Mouse (Mus musculus) embryonic fibroblast, embryonic 13.5 days (primary cell): Measurements from ENCODE around the gene Xylb.
"Not testable (repeated sequence)": the region's sequence is repeated elsewhere in the genome, so short reads cannot be mapped to it uniquely, and the experiment has no call there.

Source experiments
- CTCF ChIP-seq: IDR thresholded peaks from 2 replicates; pipeline ENCODE4 v1.5.1; 2011; ENCODE audit warnings: mild to moderate bottlenecking, control low read depth, low read length, moderate library complexity, borderline replicate concordance; ENCODE audit not compliant: insufficient read depth
- POLR2A ChIP-seq: IDR thresholded peaks from 2 replicates; pipeline ENCODE4 v1.6.1; 2011; ENCODE audit warnings: low read depth, mild to moderate bottlenecking, control low read depth, low read length, moderate library complexity

DNA sequence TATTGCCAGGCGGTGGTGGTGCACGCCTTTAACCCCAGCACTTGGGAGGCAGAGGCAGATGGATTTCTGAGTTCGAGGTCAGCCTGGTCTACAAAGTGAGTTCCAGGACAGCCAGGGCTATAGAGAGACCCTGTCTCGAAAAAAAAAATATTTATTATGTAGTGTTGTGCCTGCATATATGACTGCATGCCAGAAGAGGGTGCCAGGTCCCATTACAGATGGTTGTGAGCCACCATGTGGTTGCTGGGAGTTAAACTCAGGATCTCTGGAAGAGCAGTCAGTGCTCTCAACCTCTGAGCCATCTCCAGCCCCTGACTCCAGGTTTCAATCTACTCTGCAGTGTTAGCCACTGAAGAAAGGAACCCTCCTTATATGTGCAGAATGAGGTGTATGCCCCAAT is 13.6 kb downstream of the Xylb start:
- TF ChIP-seq POLR2A, CTCF: not testable (repeated sequence)
